Mouse (Mus musculus): ENCODE measurements at regions not wholly inside any gene's neighbourhood (a gene's known extent, or its start where the extent isn't known, plus 50 kb on each side); places are given as distances from the start of the nearest gene placed in this dataset.
"Not testable (repeated sequence)": the region's sequence is repeated elsewhere in the genome, so short reads cannot be mapped to it uniquely, and the experiment has no call there.

- intact Hi-C loops (cut with DNase I), result not testable (repeated sequence)
- DNase-seq, result peak in 1 of 2 experiments; percentile 0
These were observed 308.2 kb upstream of the Gm21863 start for GRCm38 (mm10) chr12:19646071-19646470.

- DNase-seq; intact Hi-C loops (cut with DNase I): not testable (repeated sequence)
These were observed 285.8 kb upstream of the Gm21863 start for GRCm38 (mm10) chr12:19668541-19668940.

DNA sequence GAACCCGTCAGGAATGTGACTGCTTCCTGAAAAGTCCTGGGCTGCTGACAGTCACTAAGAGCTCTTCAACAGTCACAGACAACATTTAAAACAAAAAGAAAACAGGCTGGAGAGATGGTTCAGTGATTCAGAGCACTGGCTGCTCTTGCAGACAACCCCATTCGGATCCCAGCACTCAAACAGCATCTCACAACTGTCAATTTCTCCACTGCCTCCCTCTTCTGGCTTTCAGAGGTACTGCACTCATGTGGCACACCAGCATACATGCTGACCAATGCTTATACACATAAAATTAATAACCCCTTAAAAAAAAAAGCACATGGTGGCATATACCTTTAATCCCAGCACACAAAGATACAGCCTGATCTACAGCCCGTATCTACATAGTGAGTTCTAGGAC, 283.7 kb upstream of the Gm21863 start:
- intact Hi-C loops (cut with DNase I); DNase-seq: not testable (repeated sequence)
